Mouse (Mus musculus) thymus, postnatal 10 days (tissue): ENCODE measurements around the gene 4930519G04Rik.
"Not testable (repeated sequence)": the region's sequence is repeated elsewhere in the genome, so short reads cannot be mapped to it uniquely, and the experiment has no call there.

Experiments used
- DNase-seq, 2 experiments: peaks; one replicate each; pipeline ENCODE4 v3.0.0; 2021; ENCODE audit warnings: low spot score in 2 of 2

Gene 4930519G04Rik

DNA sequence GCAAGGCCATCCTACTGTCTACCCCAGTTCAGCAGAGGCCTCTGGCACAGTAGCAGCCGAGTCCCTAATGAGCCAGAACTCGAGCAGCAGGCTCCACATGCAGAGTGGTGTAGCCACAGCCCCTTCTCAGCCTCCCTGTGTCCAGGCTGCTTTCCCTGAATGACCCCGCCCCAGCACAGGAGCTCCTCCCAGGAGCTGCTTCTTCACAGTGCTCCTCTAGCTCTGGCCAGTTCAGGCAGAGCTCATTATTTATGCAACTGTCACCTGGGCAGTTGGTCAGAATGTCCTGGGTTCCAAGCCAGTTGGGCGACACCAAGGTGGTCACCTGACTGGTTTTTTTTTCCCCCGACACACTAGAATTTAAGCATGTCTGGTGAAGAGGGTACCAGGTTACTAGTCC lies at the start of gene 4930519G04Rik:
TSS of gene 4930519G04Rik (plus strand) at position 301 of the 400 bp plus-strand sequence.
- DNase-seq = not testable (repeated sequence)

DNA sequence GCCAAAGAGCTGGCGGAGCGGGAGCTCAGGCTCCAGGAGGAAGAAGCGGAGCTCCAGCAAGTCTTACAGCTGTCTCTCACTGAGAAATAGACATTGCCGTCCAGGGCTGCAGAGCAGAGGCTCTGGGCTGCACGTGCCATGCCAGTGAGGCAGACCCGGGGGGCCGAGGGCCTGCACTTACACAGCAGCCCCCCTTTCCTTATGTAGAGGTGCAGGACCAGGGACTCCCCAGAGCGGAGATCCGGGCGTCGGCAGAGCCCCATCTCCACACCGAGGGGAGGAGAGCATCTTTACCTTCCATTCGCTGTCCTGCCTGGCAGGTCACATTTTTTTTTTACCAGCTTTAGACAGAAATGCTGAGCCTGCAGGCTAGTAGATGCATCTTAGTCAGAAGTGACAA lies 49.1 kb upstream of the 4930519G04Rik start:
- DNase-seq = no peak

DNA sequence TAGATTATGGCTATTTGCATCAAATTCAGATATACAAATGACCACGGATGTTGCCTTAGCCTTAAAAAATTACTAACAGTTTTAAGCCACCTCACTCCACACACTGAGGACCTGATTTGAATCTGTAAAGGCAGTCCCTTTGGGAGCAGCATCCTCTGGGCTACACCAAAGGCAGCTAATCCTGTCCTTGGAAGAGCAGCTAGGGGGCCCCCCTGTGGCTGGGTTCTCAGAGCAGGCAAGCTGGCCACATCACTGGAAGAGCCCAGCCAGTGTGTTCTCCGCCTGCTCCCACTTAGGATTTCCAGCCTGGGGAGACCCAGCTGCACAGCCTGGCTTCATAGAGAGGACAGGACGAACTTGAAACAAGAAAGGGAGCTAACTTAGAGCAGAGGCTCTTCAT lies 48.5 kb upstream of the 4930519G04Rik start:
- no peak for DNase-seq

DNA sequence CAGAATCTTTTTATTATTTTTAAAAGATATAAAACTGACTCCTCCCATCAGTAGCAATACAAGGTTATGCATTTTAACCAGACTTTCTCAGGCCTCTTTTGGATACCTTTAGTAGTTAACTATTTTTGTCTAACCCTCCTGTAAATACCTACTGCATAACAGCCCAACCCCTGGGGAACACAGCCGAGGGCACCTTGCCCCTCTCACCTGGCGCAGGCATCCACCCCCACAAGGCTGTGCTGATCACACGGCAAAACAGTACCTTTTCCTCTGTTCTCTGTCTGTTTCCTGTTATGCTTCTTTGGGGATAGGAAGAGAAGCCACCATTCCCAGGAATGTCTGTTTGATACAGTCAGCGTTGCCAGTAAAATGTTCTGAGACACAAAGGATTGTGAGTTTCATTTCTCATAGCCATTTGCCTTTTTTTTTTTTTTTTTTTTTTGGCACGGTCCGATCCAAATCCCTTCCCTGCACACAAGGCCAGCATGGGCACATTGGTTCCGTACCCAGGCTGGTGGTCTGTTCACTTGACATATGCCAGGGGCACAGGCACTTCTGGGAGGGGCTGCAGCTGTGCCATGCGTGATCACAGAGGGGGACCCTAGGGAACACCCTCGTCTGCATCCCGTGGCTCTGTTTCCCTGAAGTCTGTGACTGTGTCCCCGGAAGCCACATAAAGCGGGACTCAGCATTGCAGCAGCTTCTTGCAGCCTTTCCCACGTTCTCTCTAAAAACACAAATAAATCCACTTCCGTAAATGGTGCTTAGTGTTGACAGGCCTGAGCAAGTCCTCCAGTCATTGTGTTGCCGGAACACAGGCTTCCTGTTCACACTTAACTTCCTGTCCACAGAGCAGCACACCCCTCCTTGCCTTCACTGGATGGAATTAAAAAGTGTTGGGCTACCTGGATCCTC lies 47.8 kb upstream of the 4930519G04Rik start:
- no peak for DNase-seq

DNA sequence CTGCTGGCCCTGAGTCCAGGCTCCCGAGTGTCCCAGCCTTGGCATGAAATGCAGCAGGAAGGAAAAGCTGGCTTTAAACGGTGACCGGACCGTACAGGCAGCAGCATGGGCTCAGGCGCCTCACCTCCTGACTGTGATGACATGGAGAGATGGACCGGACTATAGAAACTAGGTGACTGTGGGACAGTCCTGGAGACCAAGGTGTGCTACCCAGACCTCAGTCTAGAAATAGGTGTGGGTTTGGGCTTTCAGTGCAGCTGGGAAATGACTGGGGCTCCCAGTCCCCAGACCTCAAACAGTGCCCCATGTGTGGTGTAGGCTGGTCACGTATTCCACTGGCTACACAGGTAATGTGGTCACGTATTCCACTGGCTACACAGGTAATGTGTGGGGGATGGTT lies 46.8 kb upstream of the 4930519G04Rik start:
- no peak for DNase-seq

DNA sequence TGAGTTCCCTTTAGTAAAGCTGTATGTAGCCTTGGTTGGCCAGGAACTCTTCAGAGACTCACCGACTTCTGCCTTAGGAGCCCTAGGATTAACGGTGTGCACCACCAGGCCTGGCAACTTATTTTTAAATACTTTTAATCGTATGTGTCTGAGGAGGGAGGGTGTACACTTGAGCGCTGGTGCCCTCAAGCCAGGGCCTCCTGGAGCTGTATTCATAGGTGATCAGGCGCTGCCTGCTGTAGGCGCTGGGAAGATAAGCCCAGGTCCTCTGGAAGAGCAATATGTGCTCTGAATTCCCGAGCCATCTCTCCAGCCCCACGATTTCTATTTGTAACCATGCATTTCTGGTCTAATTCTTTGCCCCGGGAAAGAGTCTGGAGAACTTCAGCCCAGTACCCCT lies 46.4 kb upstream of the 4930519G04Rik start:
- DNase-seq = no peak

DNA sequence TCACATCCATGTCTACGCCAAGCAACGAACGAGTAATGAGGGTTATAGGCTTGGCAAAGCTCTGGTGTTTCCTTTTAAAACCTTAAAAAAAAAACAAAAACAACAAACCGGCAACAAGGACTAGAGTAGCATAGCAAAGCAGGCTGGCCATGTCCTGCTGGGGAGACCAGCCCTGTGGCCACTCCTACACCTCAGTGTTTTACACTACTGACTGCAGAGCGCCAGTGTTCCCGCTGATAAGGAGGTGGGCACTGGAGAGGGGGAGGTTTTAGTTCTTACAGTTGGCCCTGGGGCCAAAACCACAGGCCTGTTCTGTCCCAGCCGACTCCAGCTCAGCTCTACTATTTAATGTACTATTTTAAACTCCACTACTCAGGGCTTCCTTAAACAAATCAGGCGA lies 46.0 kb upstream of the 4930519G04Rik start:
- DNase-seq = no peak

DNA sequence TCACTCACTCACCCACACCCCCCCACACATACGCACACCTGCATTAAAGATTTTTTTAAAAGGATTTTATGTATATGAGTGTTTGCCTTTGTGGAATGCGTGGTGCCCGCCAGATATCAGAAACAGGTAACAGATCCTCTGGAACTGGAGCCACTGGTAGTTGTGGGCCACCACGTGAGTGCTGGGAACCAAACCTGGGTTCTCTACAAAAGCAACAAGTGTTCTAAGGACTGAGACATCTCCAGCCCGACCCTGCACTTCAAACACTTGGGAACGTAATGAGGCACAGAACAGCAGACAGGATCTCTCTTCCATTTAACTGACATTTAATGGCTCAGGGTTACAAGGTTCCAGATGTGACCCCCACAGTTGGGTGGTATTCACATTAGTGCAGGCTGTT lies 45.6 kb upstream of the 4930519G04Rik start:
- DNase-seq = no peak

DNA sequence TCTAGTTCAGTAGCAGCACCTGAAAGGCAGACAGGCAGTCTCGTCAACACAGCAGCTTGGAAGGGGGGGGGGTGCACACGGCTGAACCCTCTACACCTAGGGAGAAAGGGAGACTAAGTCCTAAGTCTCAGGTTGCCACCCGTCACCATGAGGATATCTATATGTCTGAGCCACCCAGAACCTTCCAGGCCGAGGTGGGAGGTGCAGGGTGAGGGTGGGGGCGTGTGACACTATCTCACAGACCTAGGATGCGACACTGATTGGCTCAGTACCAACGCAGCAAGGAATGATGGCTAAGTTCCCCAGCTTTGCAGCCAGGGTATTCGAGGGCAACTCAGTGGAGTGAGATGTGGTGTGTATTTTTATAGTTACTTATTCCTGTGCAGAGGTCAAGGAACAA lies 45.1 kb upstream of the 4930519G04Rik start:
- DNase-seq = no peak

DNA sequence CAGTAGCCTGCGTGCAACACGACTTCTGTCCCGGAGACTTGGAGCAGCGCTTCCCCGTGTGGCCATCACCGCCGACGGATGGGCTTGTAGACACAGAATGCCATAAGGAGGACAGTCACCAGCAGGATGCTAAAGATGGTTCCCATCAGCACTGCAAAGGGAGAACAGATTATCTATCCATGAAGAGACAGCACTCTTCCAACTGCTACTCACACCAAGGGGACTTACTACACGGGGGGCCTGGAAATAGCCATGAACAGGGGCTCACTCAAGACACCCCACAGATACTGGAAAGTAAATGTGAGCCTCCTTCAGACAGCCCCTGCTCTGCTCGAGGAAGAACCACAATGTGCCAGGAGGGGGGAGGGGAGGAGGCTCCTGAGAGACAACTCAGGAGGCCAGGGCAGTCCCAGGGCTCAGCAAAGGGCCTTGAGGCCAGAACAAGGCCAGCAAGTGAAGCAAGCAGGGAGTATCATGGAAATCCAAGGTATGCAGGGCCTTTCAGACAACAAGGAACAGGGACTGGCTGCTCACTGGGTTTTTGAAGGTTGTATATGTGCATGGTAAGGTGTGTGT lies 44.2 kb upstream of the 4930519G04Rik start:
- DNase-seq = no peak

DNA sequence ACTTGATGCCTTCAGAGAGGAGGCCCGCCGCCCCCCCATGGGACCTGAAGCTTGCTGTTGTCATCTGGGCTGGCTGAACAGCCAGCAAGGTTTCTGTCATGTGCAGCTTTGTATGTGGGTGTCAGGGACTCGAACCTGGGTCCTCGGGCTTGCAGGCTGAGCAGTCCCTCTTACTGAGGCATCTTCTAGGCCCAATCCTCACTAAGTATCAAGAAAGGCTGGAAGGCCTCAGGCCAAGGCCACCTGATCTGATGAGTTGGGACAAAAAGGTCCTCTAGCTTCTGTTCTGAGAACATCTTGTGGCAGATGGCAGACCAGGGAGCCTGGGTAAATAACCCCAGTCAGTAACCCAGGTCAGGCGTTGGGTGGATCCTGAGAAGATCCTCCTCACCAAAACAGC lies 43.6 kb upstream of the 4930519G04Rik start:
- no peak for DNase-seq

DNA sequence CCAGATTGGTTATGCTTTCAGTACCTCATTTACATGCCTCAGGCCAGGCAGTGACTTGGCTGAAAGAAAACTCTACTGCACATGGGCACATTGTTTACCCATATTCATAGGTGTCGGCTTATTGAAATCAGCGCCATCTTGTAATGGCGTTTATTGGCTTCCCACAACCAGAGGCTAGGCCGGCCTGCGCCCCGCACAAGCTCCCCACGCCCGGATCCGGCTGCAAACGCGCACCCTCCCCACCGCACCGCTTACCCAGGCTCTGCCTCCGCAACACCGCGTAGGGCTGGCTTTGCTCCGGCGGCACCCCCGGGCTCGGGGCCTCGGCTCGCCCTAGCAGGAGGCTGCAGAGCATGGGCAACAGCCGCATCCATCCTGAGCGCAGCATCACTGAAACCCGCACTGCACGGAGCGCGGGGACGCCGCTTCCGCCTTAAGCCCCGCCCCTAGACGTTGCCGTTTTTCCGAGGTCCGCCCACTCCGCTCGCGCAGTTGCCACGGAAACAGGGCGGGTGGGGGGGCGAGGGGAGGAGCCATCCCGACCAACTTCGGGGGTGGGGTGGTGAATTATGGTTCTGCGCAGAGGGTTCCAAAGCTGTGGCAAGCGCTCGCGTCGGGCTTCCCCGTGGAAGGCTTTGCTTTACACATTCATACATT lies 39.8 kb upstream of the 4930519G04Rik start:
- DNase-seq = peak; percentile 79 to 87

DNA sequence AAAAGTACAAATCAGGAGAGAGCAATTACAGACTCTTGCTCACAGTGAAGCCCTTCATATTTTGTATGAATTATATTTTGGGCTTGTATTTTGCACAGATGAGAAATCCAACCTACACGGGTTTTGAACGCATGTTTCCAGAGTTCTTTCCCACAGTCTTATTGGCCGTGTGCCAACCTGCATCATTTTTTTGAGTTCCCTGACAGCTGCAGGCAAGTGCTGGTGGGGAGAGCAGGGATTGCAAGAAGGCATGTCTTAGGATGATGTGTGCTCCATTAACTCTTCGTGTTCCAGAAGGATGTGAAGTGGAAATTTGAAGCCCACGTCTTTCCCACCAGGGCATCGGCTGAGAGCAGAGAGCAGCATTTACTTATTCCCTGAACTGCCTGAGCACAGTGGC lies 36.9 kb upstream of the 4930519G04Rik start:
- no peak for DNase-seq

DNA sequence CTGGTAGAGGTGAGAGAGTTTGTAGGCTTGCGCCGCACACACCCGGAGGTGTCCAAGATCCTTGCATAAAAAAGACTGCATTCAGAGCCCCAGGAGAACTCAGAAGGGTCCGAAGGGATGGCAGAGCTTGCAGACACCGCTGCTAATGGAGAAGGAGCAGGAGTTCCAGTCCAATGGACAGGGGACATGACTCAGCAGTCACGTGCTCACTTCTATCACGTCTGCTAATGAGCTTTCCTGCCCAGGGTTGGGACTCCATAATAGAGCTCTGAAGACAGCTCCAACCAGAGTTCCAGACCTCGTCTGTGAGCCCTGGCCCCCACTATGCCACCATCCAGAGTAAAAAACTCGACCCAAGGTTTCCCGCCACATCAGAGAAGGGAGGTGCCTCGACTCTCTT lies 35.3 kb upstream of the 4930519G04Rik start:
- no peak for DNase-seq

DNA sequence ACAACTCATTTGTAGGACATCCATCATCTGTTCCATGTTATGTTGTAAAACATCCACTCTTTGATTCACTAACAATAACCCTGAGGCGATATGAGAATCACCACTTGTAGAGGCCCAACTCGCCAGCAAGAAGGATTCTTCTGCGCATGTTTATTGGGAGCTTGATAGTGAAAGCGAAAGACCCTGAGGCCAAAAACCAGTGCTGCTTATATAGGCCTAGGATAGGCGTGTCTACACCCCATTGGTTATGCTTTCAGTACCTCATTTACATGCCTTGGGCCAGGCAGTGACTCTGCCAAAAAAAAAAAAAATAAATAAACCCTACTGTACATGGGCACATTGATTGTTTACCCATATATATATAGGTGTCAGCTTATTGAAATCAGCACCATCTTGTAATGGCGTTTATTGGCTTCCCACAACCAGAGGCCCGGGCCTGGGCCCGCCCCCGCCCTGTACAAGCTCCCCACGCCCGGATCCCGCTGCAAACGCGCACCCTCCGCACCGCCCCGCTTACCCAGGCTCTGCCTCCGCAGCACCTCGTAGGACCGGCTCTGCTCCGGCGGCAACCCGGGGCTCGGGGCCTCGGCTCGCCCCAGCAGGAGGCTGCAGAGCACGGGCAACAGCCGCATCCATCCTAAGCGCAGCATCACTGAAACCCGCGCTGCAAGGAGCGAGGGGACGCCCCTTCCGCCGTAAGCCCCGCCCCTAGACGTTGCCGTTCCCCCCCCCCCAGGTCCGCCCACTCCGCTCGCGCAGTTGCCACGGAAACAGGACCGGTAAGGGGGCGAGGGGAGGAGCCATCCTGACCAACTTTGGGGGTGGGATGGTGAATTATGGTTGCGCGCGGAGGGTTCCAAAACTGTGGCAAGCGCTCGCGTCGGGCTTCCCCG lies 30.4 kb upstream of the 4930519G04Rik start, which contains the start of gene 1500011B03Rik:
TSS of gene 1500011B03Rik (minus strand) at position 673 of the 893 bp plus-strand sequence.
- peak; percentile 64 to 79 for DNase-seq

DNA sequence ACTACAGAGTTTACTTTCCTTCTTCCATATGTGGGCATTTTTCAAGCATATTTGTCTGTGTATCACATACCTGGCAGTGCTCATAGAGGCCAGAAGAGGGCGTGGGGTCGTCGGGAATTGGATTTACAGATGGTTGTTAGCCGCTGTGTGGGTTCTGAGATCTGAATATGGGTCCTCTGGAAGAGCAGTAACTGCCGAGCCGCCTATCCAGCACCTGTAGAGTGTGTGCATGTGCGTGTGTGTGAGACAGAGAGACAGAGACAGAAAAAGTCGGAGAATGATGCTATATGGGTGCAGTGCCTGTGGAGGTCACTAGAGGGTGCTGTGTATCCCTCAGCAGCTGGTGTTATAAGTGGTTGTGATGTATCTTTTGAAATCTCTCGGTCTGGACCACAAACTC lies 29.3 kb upstream of the 4930519G04Rik start:
- peak in 1 of 2 experiments; percentile 45 for DNase-seq

DNA sequence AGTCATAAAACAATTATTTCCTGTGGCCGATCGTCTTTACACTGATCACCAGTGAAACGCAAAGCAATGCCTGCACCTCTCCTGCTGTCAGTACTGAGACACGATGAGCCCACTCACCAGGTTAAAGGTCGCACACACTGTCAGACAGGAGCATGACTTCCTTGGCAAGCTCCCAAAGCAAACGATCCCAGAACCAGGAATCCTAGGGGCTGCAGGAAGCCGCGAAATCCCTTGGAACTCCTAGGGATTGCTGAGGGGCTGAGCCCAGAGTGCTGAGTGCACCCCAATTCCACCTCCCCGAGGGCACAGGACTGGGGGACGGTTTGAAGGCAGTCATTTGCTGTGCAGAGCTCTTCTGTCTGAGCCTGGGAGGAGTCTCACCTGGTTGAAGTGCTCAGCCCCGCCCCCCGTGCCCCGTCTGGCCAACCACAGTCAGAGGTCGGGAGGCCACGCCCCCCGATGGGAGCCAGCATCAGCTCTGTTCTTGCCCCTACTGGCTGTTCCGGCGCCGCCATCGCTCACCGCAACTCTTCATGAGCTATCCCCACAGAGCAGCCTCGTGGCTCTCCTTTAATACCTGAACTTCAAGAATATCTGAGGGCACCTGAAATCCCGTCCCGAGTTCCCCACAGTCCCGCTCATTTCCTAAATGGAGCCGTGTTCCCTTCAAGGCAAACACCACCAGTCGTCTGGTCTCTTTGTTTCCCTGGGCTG lies 27.3 kb upstream of the 4930519G04Rik start:
- peak; percentile 78 to 87 for DNase-seq

DNA sequence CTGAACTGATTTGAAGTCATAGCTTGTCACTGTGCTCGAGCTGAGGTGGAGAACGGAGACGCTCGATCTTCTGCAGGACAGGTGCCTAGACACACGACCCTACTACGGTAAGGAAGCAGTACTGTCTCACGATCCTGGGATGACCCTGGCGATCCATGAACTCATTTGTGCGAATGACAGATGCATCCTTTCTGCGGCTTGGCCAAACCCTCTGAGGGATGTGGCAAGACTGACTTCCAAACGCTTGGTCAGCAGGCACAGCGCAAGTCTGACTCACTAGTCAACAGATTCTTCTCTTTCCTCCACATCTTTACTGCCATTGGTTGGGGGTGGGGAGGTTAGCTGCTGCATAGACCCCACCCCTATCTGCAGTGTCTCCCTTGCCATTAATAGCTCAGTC lies 26.0 kb upstream of the 4930519G04Rik start:
- no peak for DNase-seq

DNA sequence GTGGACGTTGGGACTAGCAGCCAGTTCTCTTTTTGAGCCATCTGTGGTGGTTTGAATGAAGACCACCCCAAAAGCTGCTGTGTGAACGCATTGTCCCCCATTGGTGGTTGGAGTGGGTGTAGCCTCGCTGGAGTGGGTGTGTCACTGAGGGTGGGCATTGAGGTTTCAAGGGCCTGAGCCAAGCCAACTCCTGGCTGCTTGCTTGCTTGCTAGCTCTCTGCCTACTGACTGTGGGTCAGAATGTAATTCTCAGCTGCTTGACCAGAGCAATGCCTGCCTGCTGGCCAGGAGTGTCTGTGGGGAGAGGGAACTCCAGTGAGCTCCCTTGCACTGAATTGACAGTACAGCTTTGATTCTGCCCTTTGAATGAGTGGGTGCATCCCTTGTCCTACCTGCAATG lies 23.7 kb upstream of the 4930519G04Rik start:
- no peak for DNase-seq

DNA sequence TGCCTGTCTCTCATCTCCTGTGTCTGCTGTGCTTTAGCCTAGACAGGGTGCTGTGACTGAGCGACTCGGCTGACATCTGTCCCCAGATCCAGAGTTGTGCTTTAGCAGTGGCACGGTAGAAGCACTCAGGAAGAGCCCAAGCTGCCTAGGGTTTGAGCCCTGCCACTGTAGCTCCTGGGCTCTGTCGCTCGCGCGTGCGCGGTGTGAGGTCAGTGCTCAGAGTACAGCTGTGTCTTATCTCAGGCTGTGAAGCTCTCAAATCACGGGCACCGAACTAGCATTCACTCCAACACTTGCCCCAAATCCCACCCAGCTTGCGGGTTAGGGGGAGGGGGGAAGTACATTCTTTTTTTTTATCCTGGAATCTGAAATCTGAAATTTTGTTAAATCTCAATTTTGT lies 16.6 kb upstream of the 4930519G04Rik start:
- no peak for DNase-seq

DNA sequence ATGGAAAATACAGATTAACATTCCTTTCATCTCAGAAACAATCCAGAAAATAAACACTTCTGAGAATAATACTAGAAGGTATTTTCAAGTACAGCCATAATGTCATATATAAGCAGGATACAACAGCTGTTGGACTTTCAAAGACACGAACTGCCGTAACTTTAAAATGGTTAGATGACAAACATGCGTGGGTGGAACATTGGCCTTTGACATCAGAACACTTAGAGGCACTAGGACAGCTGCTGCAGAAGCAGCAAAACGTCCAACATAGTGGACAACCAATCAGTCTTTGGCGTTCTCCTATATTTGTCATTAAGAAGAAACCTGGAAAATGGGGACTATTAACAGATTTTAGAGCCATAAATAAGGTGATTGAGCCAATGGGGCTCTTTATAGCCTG lies 13.0 kb upstream of the 4930519G04Rik start:
- not testable (repeated sequence) for DNase-seq
